ENCODE assay signal across 21 mouse cellular contexts in the genomic region with DNA sequence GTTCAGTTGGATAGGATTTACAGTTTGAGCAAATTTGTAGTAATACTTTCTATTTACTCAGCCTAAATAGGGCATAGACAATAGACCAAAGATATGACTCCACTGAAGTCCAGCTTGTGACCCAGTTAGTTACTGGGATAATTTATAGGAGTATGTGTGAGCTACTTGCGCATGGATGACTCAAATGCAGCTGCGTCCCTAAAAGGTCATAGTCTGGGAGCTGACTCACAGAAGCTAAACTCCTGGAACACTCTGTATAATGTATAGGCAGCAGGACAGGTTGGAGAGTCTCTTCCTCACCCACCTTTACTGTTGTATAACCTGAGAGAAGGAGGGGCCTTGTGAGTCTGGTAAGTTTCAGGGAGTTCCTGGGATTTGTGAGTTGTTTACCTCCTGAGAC.
"Had no signal": no experiment of that assay in that cellular context is flagged by ENCODE, and none has a peak within 500 bp of the region (broad histone marks: within the 10 kb centered on the region; RNA-seq: fewer than 3 reads in every experiment).

No protein-coding gene starts in this region.

- H3K4me3 ChIP-seq: limb, embryonic 12.5 days; limb, embryonic 15.5 days; midbrain, embryonic 13.5 days; myocyte; neural tube, embryonic 13.5 days; stomach, embryonic 15.5 days had no signal

- H3K27me3 ChIP-seq: limb, embryonic 12.5 days; limb, embryonic 15.5 days; midbrain, embryonic 13.5 days; neural tube, embryonic 13.5 days; stomach, embryonic 15.5 days had no signal

- H3K27ac ChIP-seq: limb, embryonic 12.5 days; limb, embryonic 15.5 days; liver, embryonic 14.5 days; macrophage; midbrain, embryonic 13.5 days; neural tube, embryonic 13.5 days; stomach, embryonic 15.5 days had no signal

- H3K9me3 ChIP-seq: limb, embryonic 12.5 days; limb, embryonic 15.5 days; midbrain, embryonic 13.5 days; neural tube, embryonic 13.5 days; stomach, embryonic 15.5 days had no signal

- H3K4me2 ChIP-seq: limb, embryonic 12.5 days; limb, embryonic 15.5 days; liver, embryonic 11.5 days; lung, embryonic 14.5 days; midbrain, embryonic 13.5 days; neural tube, embryonic 13.5 days; stomach, embryonic 15.5 days had no signal

- ATAC-seq: liver, postnatal 0 days; lung, postnatal 0 days; midbrain, embryonic 13.5 days; midbrain, embryonic 16.5 days had no signal

- H3K36me3 ChIP-seq: limb, embryonic 12.5 days; limb, embryonic 15.5 days; midbrain, embryonic 13.5 days; neural tube, embryonic 13.5 days; stomach, embryonic 15.5 days had no signal

- H3K9ac ChIP-seq: limb, embryonic 12.5 days; limb, embryonic 15.5 days; liver, embryonic 14.5 days; liver, postnatal 0 days; lung, embryonic 14.5 days; midbrain, embryonic 13.5 days; neural tube, embryonic 13.5 days; stomach, embryonic 15.5 days had no signal

- DNase-seq: kidney, adult 8-10 months; kidney, postnatal 14 days; kidney, postnatal 4 days; left cerebral cortex, postnatal 4 days; liver, postnatal 0 days; lung, embryonic 14.5 days; right cerebral cortex, adult 18-20 months; right cerebral cortex, postnatal 25 days; spleen, adult 18-20 months; thymus, postnatal 25 days had no signal
